Mouse (Mus musculus) left cerebral cortex, adult 11 months (tissue): Measurements from ENCODE around the gene Spdef.

Source experiments
- DNase-seq: peaks from one replicate; pipeline ENCODE4 v3.0.0; 2022; ENCODE audit warnings: low spot score

Spdef gene

DNA sequence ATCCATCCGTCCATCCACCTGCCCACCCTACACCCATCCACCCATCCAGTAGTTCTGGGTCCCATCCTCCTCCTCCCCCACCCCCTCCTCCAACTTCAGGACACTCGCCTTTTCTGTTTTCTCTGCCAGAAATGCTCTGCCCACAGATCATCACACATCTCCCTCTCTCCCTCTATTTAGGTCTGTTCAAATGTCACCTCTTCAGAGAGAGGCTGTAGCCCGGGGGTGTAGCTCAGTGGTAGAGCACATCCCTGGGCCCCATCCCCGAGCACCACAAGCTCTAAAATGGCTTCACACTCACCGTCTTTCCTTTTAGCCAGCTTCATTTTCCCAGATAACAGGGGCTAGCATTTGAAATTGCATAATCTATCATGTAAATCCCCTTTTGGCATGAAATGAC lies 51.0 kb downstream of the Spdef start:
- no peak for DNase-seq

DNA sequence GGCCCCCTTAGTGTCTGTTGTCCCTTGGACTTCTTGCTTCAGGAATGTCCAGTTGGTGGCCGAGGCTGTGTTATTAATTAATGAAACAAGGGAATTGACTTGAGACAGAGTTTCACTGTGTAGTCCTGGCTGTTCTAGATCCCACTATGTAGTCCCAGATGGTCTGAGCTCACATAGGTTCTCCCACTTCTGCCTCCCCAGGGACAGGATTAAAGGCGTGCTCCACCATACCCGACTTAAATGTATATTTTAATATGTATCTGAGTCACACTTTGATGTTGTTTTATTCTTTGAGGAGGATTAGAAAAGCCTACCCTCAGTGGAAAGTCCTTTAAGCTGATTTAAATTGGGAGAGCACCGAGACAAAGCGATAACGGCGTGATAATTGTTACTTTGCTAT lies 52.5 kb downstream of the Spdef start:
- no peak for DNase-seq

DNA sequence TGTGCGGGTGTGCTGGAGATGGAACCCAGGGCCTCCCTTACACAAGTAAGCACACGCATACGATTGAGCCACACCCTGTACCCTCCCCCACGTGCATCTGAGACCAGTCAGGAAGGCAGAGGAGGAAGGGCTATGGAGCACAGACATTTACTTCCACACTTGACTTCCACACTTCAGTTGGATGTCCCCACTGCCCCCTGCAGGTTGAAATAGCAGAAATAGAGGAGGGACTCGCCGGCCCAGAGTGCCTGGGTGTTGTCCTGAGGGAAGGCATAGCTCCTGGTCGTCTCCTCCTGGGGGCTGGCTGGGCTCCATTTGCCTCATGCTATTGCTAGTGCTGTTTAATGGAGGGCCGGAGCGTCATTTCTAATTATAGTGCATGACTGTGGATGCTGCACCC lies 53.3 kb downstream of the Spdef start:
- no peak for DNase-seq

DNA sequence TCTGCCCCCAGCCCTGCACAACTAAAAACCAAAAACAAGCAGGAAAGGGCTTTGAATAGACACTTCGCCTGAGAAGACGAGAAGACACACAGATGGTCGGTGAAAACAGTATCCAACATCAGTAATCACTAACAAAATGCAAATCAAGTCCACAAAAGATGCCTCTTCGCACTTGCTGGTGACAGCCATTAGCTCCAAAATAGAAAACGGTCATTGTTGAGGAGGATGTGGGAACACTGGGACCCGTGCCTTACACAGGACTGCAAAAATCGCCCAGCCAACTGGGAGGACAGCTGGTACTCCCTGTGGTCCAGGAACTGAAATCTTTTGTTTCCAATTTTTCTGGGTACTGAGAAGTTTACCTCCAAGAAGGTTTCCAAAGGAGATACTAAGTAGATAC lies 54.8 kb downstream of the Spdef start:
- no peak for DNase-seq

DNA sequence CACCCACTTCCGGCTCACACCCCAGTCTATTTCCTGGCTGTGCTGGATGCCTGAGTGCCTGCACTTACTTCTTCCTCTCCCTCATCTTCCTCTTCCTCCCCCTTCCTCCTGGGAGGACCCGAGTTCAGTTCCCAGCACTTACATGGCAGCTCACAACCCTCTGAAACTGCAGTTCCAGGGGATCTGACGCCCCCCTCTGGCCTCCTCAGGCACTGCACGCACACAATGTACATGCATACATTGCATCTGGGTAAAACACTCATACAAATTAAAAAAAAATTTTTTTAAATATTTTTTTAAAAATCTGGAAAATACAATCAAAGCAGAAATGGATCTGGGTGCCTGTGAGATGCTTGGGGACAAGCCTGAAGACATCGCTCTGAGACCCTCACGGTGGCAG lies 57.0 kb downstream of the Spdef start:
- no peak for DNase-seq
